Mouse (Mus musculus): ENCODE measurements at regions not wholly inside any gene's neighbourhood (a gene's known extent, or its start where the extent isn't known, plus 50 kb on each side); places are given as distances from the start of the nearest gene placed in this dataset.

GRCm38 (mm10) chr3:147163540-147163939 lies 311.4 kb downstream of the Ttll7 start:
- DNase-seq (ENCODE audit: low spot score) (no peak), ATAC-seq (no peak)
- no peaks in the 10 kb centered on the region for H3K9me3 ChIP-seq (ENCODE audit: low read length)
- no peaks in the 10 kb centered on the region for H3K4me1 ChIP-seq (ENCODE audit: insufficient read depth, low read depth, low read length)
- WGBS: 86% methylated on average over 5 of the region's 5 CpGs
- H3K9ac ChIP-seq (replicated peaks; ENCODE audit: low read depth): no peak overlapping the region
- no peak for TF ChIP-seq CTCF (IDR thresholded peaks at IDR 0.05)
- TF ChIP-seq EP300 (IDR thresholded peaks at IDR 0.05): no peak
- no peak overlapping the region for H3K4me2 ChIP-seq (replicated peaks; ENCODE audit: low read depth, low read length)
- H3K27ac ChIP-seq (ENCODE audit: low read length): no peak overlapping the region
- H3K36me3 ChIP-seq (ENCODE audit: insufficient read depth, low read length): no peaks in the 10 kb centered on the region
- no peak overlapping the region for H3K4me3 ChIP-seq (ENCODE audit: low read depth, low read length)
- no peaks in the 10 kb centered on the region for H3K27me3 ChIP-seq (replicated peaks; ENCODE audit: insufficient read depth, low read length)

GRCm38 (mm10) chr3:147164931-147165330 lies 312.8 kb downstream of the Ttll7 start:
- no peaks in the 10 kb centered on the region for H3K27me3 ChIP-seq (replicated peaks; ENCODE audit: insufficient read depth, low read length)

GRCm38 (mm10) chr3:147166555-147166954 lies 314.4 kb downstream of the Ttll7 start:
- Histone ChIP-seq H3K4me1 (ENCODE audit: insufficient read depth, low read depth, low read length) (no peaks in the 10 kb centered on the region), H3K27ac (ENCODE audit: low read length) (no peak overlapping the region), H3K4me2 (replicated peaks; ENCODE audit: low read depth, low read length) (no peak overlapping the region), H3K27me3 (replicated peaks; ENCODE audit: insufficient read depth, low read length) (no peaks in the 10 kb centered on the region), H3K9me3 (ENCODE audit: low read length) (no peaks in the 10 kb centered on the region), H3K36me3 (ENCODE audit: insufficient read depth, low read length) (no peaks in the 10 kb centered on the region), H3K4me3 (ENCODE audit: low read depth, low read length) (no peak overlapping the region), H3K9ac (replicated peaks; ENCODE audit: low read depth) (no peak overlapping the region)
- TF ChIP-seq EP300 (IDR thresholded peaks at IDR 0.05) (no peak), CTCF (IDR thresholded peaks at IDR 0.05) (no peak)
- WGBS: 66% methylated on average over 5 of the region's 5 CpGs
- ATAC-seq (no peak), DNase-seq (ENCODE audit: low spot score) (no peak)

More at GRCm38 (mm10) chr3:147164931-147165330, 312.8 kb downstream of the Ttll7 start:
- Histone ChIP-seq H3K4me1 (ENCODE audit: insufficient read depth, low read depth, low read length) (no peaks in the 10 kb centered on the region), H3K9ac (replicated peaks; ENCODE audit: low read depth) (no peak overlapping the region), H3K4me3 (ENCODE audit: low read depth, low read length) (no peak overlapping the region), H3K9me3 (ENCODE audit: low read length) (no peaks in the 10 kb centered on the region), H3K36me3 (ENCODE audit: insufficient read depth, low read length) (no peaks in the 10 kb centered on the region), H3K4me2 (replicated peaks; ENCODE audit: low read depth, low read length) (no peak overlapping the region), H3K27ac (ENCODE audit: low read length) (no peak overlapping the region)
- TF ChIP-seq EP300 (IDR thresholded peaks at IDR 0.05): no peak
- no peak for TF ChIP-seq CTCF (IDR thresholded peaks at IDR 0.05)
- WGBS: 72% methylated on average over 6 of the region's 6 CpGs
- ATAC-seq: no peak
- no peak for DNase-seq (ENCODE audit: low spot score)

- no peak for ATAC-seq
- Histone ChIP-seq H3K27me3 (replicated peaks; ENCODE audit: insufficient read depth, low read length) (no peaks in the 10 kb centered on the region), H3K4me3 (ENCODE audit: low read depth, low read length) (no peak overlapping the region), H3K36me3 (ENCODE audit: insufficient read depth, low read length) (no peaks in the 10 kb centered on the region), H3K9ac (replicated peaks; ENCODE audit: low read depth) (no peak overlapping the region), H3K4me1 (ENCODE audit: insufficient read depth, low read depth, low read length) (no peaks in the 10 kb centered on the region), H3K27ac (ENCODE audit: low read length) (no peak overlapping the region), H3K4me2 (replicated peaks; ENCODE audit: low read depth, low read length) (no peak overlapping the region), H3K9me3 (ENCODE audit: low read length) (no peaks in the 10 kb centered on the region)
- TF ChIP-seq EP300 (IDR thresholded peaks at IDR 0.05): no peak
- no peak for TF ChIP-seq CTCF (IDR thresholded peaks at IDR 0.05)
- 67% methylated on average over 2 of the region's 2 CpGs for WGBS
- no peak for DNase-seq (ENCODE audit: low spot score)
These were observed 317.0 kb downstream of the Ttll7 start for GRCm38 (mm10) chr3:147169215-147169614.

- Histone ChIP-seq H3K36me3 (ENCODE audit: insufficient read depth, low read length) (no peaks in the 10 kb centered on the region), H3K27me3 (replicated peaks; ENCODE audit: insufficient read depth, low read length) (no peaks in the 10 kb centered on the region), H3K27ac (ENCODE audit: low read length) (no peak overlapping the region), H3K4me2 (replicated peaks; ENCODE audit: low read depth, low read length) (no peak overlapping the region), H3K9ac (replicated peaks; ENCODE audit: low read depth) (no peak overlapping the region), H3K4me1 (ENCODE audit: insufficient read depth, low read depth, low read length) (no peaks in the 10 kb centered on the region), H3K4me3 (ENCODE audit: low read depth, low read length) (no peak overlapping the region), H3K9me3 (ENCODE audit: low read length) (no peaks in the 10 kb centered on the region)
- ATAC-seq (no peak), DNase-seq (ENCODE audit: low spot score) (no peak)
- 37% methylated on average over 2 of the region's 2 CpGs for WGBS
- TF ChIP-seq EP300 (IDR thresholded peaks at IDR 0.05): no peak
- no peak for TF ChIP-seq CTCF (IDR thresholded peaks at IDR 0.05)
These were observed 317.9 kb downstream of the Ttll7 start for GRCm38 (mm10) chr3:147170106-147170505.

GRCm38 (mm10) chr3:147178746-147179145 lies 326.6 kb downstream of the Ttll7 start:
- Histone ChIP-seq H3K27me3 (replicated peaks; ENCODE audit: insufficient read depth, low read length) (no peaks in the 10 kb centered on the region), H3K36me3 (ENCODE audit: insufficient read depth, low read length) (no peaks in the 10 kb centered on the region), H3K27ac (ENCODE audit: low read length) (no peak overlapping the region), H3K4me1 (ENCODE audit: insufficient read depth, low read depth, low read length) (peaks cover 5% of the 10 kb centered on the region; the same call in 1 of the 2 replicates), H3K4me2 (replicated peaks; ENCODE audit: low read depth, low read length) (no peak overlapping the region), H3K9ac (replicated peaks; ENCODE audit: low read depth) (no peak overlapping the region), H3K9me3 (ENCODE audit: low read length) (no peaks in the 10 kb centered on the region), H3K4me3 (ENCODE audit: low read depth, low read length) (no peak overlapping the region)
- 75% methylated on average over 6 of the region's 6 CpGs for WGBS
- ATAC-seq (no peak), DNase-seq (ENCODE audit: low spot score) (no peak)
- no peak for TF ChIP-seq EP300 (IDR thresholded peaks at IDR 0.05)
- no peak for TF ChIP-seq CTCF (IDR thresholded peaks at IDR 0.05)

GRCm38 (mm10) chr3:147180711-147181110 lies 328.5 kb downstream of the Ttll7 start:
- Histone ChIP-seq H3K27me3 (replicated peaks; ENCODE audit: insufficient read depth, low read length) (no peaks in the 10 kb centered on the region), H3K9me3 (ENCODE audit: low read length) (no peaks in the 10 kb centered on the region), H3K4me2 (replicated peaks; ENCODE audit: low read depth, low read length) (no peak overlapping the region), H3K9ac (replicated peaks; ENCODE audit: low read depth) (no peak overlapping the region), H3K4me3 (ENCODE audit: low read depth, low read length) (no peak overlapping the region), H3K4me1 (ENCODE audit: insufficient read depth, low read depth, low read length) (peaks cover 5% of the 10 kb centered on the region; the same call in 1 of the 2 replicates), H3K27ac (ENCODE audit: low read length) (no peak overlapping the region), H3K36me3 (ENCODE audit: insufficient read depth, low read length) (no peaks in the 10 kb centered on the region)
- TF ChIP-seq CTCF (IDR thresholded peaks at IDR 0.05): no peak
- no peak for TF ChIP-seq EP300 (IDR thresholded peaks at IDR 0.05)
- WGBS: 64% methylated on average over 4 of the region's 4 CpGs
- no peak for ATAC-seq
- DNase-seq (ENCODE audit: low spot score): no peak
